Mouse (Mus musculus): ENCODE data around the gene Scyl3.

Scyl3 gene

GRCm38 (mm10) chr1:163964008-163964689, 35.2 kb downstream of the Scyl3 start:
- DNase-seq (ENCODE audit: low read depth) = no peak

GRCm38 (mm10) chr1:163974471-163974870, 45.6 kb downstream of the Scyl3 start:
- no peak for DNase-seq (ENCODE audit: low read depth)

GRCm38 (mm10) chr1:163975088-163975487, 46.2 kb downstream of the Scyl3 start:
- no peak for DNase-seq (ENCODE audit: low read depth)

- DNase-seq (ENCODE audit: low read depth) = no peak
These were observed 47.6 kb downstream of the Scyl3 start for GRCm38 (mm10) chr1:163976515-163976914.

- DNase-seq (ENCODE audit: low read depth) = no peak
These were observed 63.5 kb downstream of the Scyl3 start for GRCm38 (mm10) chr1:163992371-163992770.

- DNase-seq (ENCODE audit: low read depth) = no peak
These were observed 65.3 kb downstream of the Scyl3 start for GRCm38 (mm10) chr1:163994173-163994720.

- peak; percentile 97 for DNase-seq (ENCODE audit: low read depth)
These were observed 66.1 kb downstream of the Scyl3 start, which contains the start of the genes BC055324 and Mettl18 for GRCm38 (mm10) chr1:163994721-163995608. TSS of gene BC055324 (minus strand) at chr1:163994796. TSS of gene Mettl18 (plus strand) at chr1:163994889.

- DNase-seq (ENCODE audit: low read depth) = no peak
These were observed 66.7 kb downstream of the Scyl3 start for GRCm38 (mm10) chr1:163995609-163995913.

GRCm38 (mm10) chr1:164001831-164002452, 73.0 kb downstream of the Scyl3 start:
- no peak for DNase-seq (ENCODE audit: low read depth)

GRCm38 (mm10) chr1:164004311-164004710, 75.4 kb downstream of the Scyl3 start:
- DNase-seq (ENCODE audit: low read depth) = no peak
